9 mouse cellular contexts compared by ENCODE assay signal in genomic region chr15:84216461-84217084, GRCm38 (mm10). TPM values are rescaled to one million over a fixed set of nuclear protein-coding genes. Genes with fewer than 3 reads are reported as not detected.
DNase-seq lines count a peak whose midpoint lies in the region; ATAC-seq and TF ChIP-seq lines count a peak whose summit lies in the region.
"Had no signal": no experiment of that assay in that cellular context is flagged by ENCODE, and none has a peak within 500 bp of the region (broad histone marks: within the 10 kb centered on the region; RNA-seq: fewer than 3 reads in every experiment).

No protein-coding gene starts in this region.

- no peaks in the 10 kb centered on the region for H3K27me3 ChIP-seq in Patski
- H3K27me3 ChIP-seq in hindbrain, embryonic 13.5 days, result no peaks in the 10 kb centered on the region
- H3K27me3 ChIP-seq in limb, embryonic 12.5 days, result no peaks in the 10 kb centered on the region

- 33% methylated on average over 7 of the region's 7 CpGs for WGBS in hindbrain, embryonic 13.5 days
- WGBS in limb, embryonic 12.5 days, result 10% methylated on average over 7 of the region's 7 CpGs

- no peak for DNase-seq in gastrocnemius, adult 2 months
- no peak for DNase-seq in gastrocnemius, adult 18-20 months (ENCODE audit: low spot score)
- DNase-seq in Patski (ENCODE audit: low read depth, low spot score), result no peak
- no peak for DNase-seq in frontal cortex, adult 2 months (ENCODE audit: extremely low spot score in 1 of 2, low spot score in 1 of 2)
- no peak for DNase-seq in layer of hippocampus, postnatal 25 days (ENCODE audit: extremely low spot score in 1 of 2, low spot score in 1 of 2)

- TF ChIP-seq CTCF in gastrocnemius, adult 2 months (IDR thresholded peaks at IDR 0.05), result no peak
- no peak for TF ChIP-seq CTCF in Patski (IDR thresholded peaks at IDR 0.05)

- peak overlapping the region; percentile 53; the same call in 1 of the 2 replicates for H3K27ac ChIP-seq in gastrocnemius, adult 2 months
- H3K27ac ChIP-seq in hindbrain, embryonic 13.5 days, result peak overlapping the region; percentile 10
- peak overlapping the region; percentile 42; the same call in 1 of the 2 replicates for H3K27ac ChIP-seq in limb, embryonic 12.5 days
- H3K27ac ChIP-seq: macrophage had no signal

- POLR2A ChIA-PET in Patski (lab: Charles Lee), result interaction anchor here (0.6 to 1.1 kb wide), 2 partner anchors 25 to 1437 kb away, joined by 3 to 5 read pairs; partner anchors contain the start of gene Samm50

- no peaks in the 10 kb centered on the region for H3K9me3 ChIP-seq in hindbrain, embryonic 13.5 days
- H3K9me3 ChIP-seq in limb, embryonic 12.5 days, result no peaks in the 10 kb centered on the region

- ATAC-seq in Patski, result peak; percentile 29
- no peak for ATAC-seq in hindbrain, embryonic 13.5 days (ENCODE audit: low FRiP score)
- ATAC-seq in limb, embryonic 12.5 days (ENCODE audit: insufficient number of reproducible peaks, insufficient read depth, low FRiP score, low TSS enrichment, low read depth), result no peak
- ATAC-seq in cerebellum, adult (ENCODE audit: insufficient number of reproducible peaks, low FRiP score, low TSS enrichment), result no peak

- CTCF ChIA-PET in Patski (lab: Charles Lee), result interaction anchor here (1.0 to 1.5 kb wide), 2 partner anchors 12 to 23 kb away, joined by 3 read pairs; no protein-coding TSS in a partner anchor

- peaks cover 14% of the 10 kb centered on the region for H3K36me3 ChIP-seq in hindbrain, embryonic 13.5 days
- peaks cover 19% of the 10 kb centered on the region for H3K36me3 ChIP-seq in limb, embryonic 12.5 days

- H3K9ac ChIP-seq in hindbrain, embryonic 13.5 days, result no peak overlapping the region
- no peak overlapping the region for H3K9ac ChIP-seq in limb, embryonic 12.5 days (replicated peaks)

- intact Hi-C loops in gastrocnemius, adult 2 months (cut with DNase I), result no loop called here

- no peak overlapping the region for H3K4me3 ChIP-seq in gastrocnemius, adult 2 months
- H3K4me3 ChIP-seq in hindbrain, embryonic 13.5 days, result no peak overlapping the region
- H3K4me3 ChIP-seq in limb, embryonic 12.5 days (replicated peaks), result no peak overlapping the region

- peaks cover 66% of the 10 kb centered on the region for H3K4me1 ChIP-seq in hindbrain, embryonic 13.5 days (replicated peaks)
- H3K4me1 ChIP-seq in limb, embryonic 12.5 days (replicated peaks), result peaks cover 72% of the 10 kb centered on the region

- in situ Hi-C loops in Patski (cut with MboI; ENCODE audit: low pct_unique_long_range_greater_than_20kb), result loop anchor here (5.0 kb wide), 1 partner anchor 396 kb away; no protein-coding TSS in a partner anchor

- no peak overlapping the region for H3K4me2 ChIP-seq in hindbrain, embryonic 13.5 days
- H3K4me2 ChIP-seq in limb, embryonic 12.5 days, result no peak overlapping the region

RNA-seq across cellular contexts. Expression of gene Parvb, which starts 15.3 kb away (rescaled TPM):
- 10 to 100 TPM; 48.4 to 63.3 TPM for total RNA-seq in gastrocnemius, adult 2 months (2021)
- total RNA-seq in gastrocnemius, adult 18-20 months (2021), result 10 to 100 TPM; 35.7 to 58.2 TPM
- polyA plus RNA-seq in Patski (2021), result 0.06 TPM
- polyA plus RNA-seq in hindbrain, embryonic 13.5 days (2015; fragmentation: Nextera tagmentation; extraction: Ambion mirVana), result 3.9 and 4.5 TPM in 2 replicates
- 3.9 TPM in 2 replicates for polyA plus RNA-seq in limb, embryonic 12.5 days (2016; fragmentation: Nextera tagmentation; extraction: Ambion mirVana)
- 16.2 and 17.0 TPM in 2 replicates for polyA plus RNA-seq in frontal cortex, adult 2 months (2012; rRNA removed)
- total RNA-seq in layer of hippocampus, postnatal 25 days (2021), result 10 to 100 TPM; 43.5 to 44.3 TPM

RNA-seq across cellular contexts. Expression of gene Samm50, which starts 24.5 kb away (rescaled TPM):
- 100 to 1,000 TPM; 154 to 224 TPM for total RNA-seq in gastrocnemius, adult 2 months (2021)
- 100 to 1,000 TPM; 174 to 210 TPM for total RNA-seq in gastrocnemius, adult 18-20 months (2021)
- polyA plus RNA-seq in Patski (2021), result 151 TPM
- polyA plus RNA-seq in hindbrain, embryonic 13.5 days (2015; fragmentation: Nextera tagmentation; extraction: Ambion mirVana), result 77.1 and 77.2 TPM in 2 replicates
- polyA plus RNA-seq in limb, embryonic 12.5 days (2016; fragmentation: Nextera tagmentation; extraction: Ambion mirVana), result 106 and 111 TPM in 2 replicates
- 43.7 and 53.4 TPM in 2 replicates for polyA plus RNA-seq in frontal cortex, adult 2 months (2012; rRNA removed)
- 10 to 100 TPM; 90.3 to 92.3 TPM for total RNA-seq in layer of hippocampus, postnatal 25 days (2021)

RNA-seq across cellular contexts. Expression of gene Pnpla3, which starts 48.9 kb away (rescaled TPM):
- total RNA-seq in gastrocnemius, adult 2 months (2021), result 10 to 100 TPM in 1 of 2 experiments, 1 to 10 TPM in 1; 1.8 to 18.9 TPM
- total RNA-seq in gastrocnemius, adult 18-20 months (2021), result 10 to 100 TPM in 1 of 2 experiments, 1 to 10 TPM in 1; 5.0 to 10.8 TPM
- 0.18 TPM for polyA plus RNA-seq in Patski (2021)
- polyA plus RNA-seq in hindbrain, embryonic 13.5 days (2015; fragmentation: Nextera tagmentation; extraction: Ambion mirVana), result 3.9 and 5.0 TPM in 2 replicates
- polyA plus RNA-seq in limb, embryonic 12.5 days (2016; fragmentation: Nextera tagmentation; extraction: Ambion mirVana), result 0.26 and 0.42 TPM in 2 replicates
- polyA plus RNA-seq in frontal cortex, adult 2 months (2012; rRNA removed), result 18.3 and 21.6 TPM in 2 replicates
- 1 to 10 TPM; 7.9 to 9.7 TPM for total RNA-seq in layer of hippocampus, postnatal 25 days (2021)
- polyA plus RNA-seq: macrophage had no signal
